Mouse (Mus musculus) MEL-GATA-1-ER (cell line): ENCODE measurements at regions not wholly inside any gene's neighbourhood (a gene's known extent, or its start where the extent isn't known, plus 50 kb on each side); places are given as distances from the start of the nearest gene placed in this dataset.

Experiments used
- DNase-seq: peaks from one replicate; pipeline ENCODE4 v3.0.0-alpha.2; 2012; ENCODE audit warnings: low read depth; ENCODE audit errors: extremely low read depth

DNA sequence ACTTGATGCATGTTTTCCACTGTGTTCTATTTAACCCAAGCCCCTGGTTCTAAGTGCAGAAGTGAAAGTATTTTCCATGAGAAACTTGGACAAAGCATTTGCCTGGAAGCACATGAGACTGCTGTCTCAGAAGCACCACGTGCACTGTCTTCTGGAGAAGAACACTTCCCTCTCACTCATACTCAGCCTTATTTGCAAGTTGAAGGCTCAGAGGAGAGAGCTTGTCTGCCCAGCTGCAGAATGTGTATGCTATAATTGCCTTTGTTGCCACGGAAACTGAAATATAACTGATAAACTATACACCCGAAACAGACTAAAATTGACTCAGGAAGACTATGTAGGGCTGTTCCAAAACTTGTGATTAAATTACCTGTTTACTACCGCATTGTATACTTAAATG, 3230.3 kb downstream of the 9330182O14Rik start:
- no peak for DNase-seq

DNA sequence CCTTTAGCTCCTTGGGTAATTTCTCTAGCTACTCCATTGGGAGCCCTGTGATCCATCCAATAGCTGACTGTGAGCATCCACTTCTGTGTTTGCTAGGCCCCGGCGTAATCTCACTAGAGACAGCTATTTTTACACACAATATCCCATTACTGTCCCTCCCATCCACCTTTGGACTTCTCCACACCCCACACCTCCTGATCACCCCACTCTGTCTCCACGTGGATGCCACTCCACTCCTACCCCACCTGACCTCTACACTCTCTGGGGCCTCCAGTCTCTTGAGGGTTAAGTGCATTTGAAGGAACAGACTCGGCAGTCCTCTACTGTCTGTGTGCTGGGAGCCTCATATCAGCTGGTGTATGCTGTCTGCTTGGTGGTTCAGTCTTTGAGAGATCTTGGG, 3238.9 kb downstream of the 9330182O14Rik start:
- no peak for DNase-seq

- peak; percentile 19 for DNase-seq
Measured at GRCm38 (mm10) chr15:43382405-43382804, 3248.2 kb downstream of the 9330182O14Rik start.

- no peak for DNase-seq
Measured at GRCm38 (mm10) chr15:43399821-43400220, 3265.7 kb downstream of the 9330182O14Rik start.

GRCm38 (mm10) chr15:43403585-43403984, 3269.4 kb downstream of the 9330182O14Rik start:
- DNase-seq, result no peak
